Mouse (Mus musculus) E14TG2a.4 (cell line): Measurements from ENCODE around the gene Fam207a.

ENCODE experiments used
- CTCF ChIP-seq: conservative IDR thresholded peaks from 2 replicates; pipeline ENCODE4 v1.5.1; 2014; ENCODE audit warnings: low read length
- NANOG ChIP-seq: IDR thresholded peaks from 2 replicates; pipeline ENCODE4 v1.6.1; 2014; ENCODE audit warnings: borderline replicate concordance, low read length, mixed read lengths
- POU5F1 ChIP-seq: IDR thresholded peaks from 2 replicates; pipeline ENCODE4 v1.6.1; 2014; ENCODE audit warnings: low read length, borderline replicate concordance

DNA sequence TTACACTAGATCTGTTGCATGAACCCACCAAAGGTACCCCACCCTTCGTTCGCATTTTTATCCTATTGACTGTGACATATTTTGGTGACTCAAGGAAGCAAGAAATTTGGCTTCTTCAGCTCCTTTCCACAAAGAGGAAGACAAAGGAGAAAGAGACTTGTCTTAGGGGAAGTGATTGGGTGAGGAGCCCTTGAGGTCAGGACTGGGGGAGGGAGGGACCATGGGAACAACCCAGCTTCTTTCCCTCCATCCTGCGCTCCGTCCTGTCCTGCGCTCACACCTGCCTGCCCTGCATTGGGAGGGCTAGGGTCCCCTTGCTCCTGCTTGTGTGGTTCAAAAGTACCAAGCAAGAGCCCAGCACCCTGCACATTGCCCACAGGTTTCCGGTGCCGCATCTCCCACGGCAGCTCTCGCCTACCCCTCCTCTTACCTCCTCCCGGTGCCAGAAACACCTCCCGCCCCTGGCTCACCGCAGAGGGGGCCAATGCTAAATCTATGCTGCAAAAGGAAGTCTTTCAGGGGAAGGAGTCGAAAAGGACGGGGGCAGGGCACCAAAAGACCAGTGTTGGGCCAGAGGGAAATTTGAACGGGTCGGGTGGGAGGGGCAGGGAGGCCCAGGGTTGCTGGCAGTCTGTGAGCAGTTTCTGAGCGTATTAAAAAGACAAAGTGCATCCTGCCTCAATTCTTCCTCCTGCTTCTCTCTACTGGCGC is 6.6 kb upstream of the Fam207a start:
- TF ChIP-seq POU5F1 (no peak), CTCF (no peak), NANOG (no peak)
